Comparison of ENCODE assay signal across 8 mouse cellular contexts in the genomic region with DNA sequence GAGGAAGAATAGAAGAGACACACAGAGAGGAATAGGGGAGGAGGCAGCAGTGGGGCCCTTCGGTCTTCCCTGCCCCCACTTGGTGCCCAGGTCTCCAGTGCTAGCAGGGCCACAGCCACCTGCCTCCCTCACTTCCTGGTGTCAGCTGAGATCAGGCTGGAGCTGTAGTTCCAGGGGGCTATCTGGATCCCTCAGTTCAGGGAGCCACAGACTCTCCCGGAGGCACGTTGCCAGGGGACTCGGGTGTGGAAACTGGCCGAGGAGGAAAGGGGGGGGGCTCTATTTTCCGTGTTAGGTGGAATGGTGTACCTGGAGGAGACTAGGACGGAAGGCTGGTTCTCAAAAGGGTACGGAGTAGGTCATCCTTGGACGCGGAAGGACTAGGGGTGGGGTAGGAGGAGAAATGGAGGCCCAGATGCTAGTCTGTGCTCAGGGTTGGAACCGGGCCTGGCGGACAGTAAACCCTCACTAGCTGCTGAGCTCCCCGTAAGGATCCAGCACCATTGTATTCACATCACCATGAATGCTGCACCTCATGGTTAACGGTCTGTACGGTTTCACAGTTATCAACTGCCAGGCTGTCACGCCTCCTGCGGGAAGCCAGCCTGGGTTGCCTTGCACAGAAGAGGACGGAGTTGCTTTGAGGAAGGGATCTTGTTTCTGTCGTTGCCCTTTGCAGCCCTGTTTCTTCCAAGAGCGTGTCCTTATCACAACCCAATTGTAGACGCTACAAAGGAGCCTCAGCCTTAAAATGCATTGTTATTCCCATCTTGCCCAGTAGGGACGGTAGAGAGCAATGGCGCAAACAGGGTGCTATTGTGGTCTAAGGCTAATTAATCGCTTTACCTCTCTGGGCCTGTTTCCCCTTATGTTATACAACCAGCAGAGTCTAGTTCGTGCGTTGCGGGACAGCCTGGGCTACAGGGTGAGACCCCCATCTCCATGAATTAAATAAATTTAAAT. TPM values are rescaled to one million over a fixed set of nuclear protein-coding genes. Genes with fewer than 3 reads are reported as not detected.
DNase-seq lines count a peak whose midpoint lies in the region; ATAC-seq and TF ChIP-seq lines count a peak whose summit lies in the region.

No protein-coding gene starts in this region.

- ATAC-seq in heart, embryonic 14.5 days (ENCODE audit: insufficient number of reproducible peaks, insufficient read depth, low FRiP score, low read depth) = no peak
- no peak for ATAC-seq in liver, postnatal 0 days
- ATAC-seq in neural tube, embryonic 14.5 days (ENCODE audit: low read depth) = no peak; the same call in 1 of the 2 replicates

- no peaks in the 10 kb centered on the region for H3K9me3 ChIP-seq in heart, embryonic 14.5 days (ENCODE audit: control insufficient read depth, low read length)
- no peaks in the 10 kb centered on the region for H3K9me3 ChIP-seq in liver, postnatal 0 days (ENCODE audit: low read length)
- no peaks in the 10 kb centered on the region for H3K9me3 ChIP-seq in neural tube, embryonic 14.5 days (ENCODE audit: control insufficient read depth, low read length)

- 41% methylated on average over 27 of the region's 27 CpGs for WGBS in heart, embryonic 14.5 days
- WGBS in liver, postnatal 0 days (ENCODE audit: insufficient replicate concordance) = 36% methylated on average over 27 of the region's 27 CpGs
- 52% methylated on average over 27 of the region's 27 CpGs for WGBS in neural tube, embryonic 14.5 days

- H3K4me2 ChIP-seq in heart, embryonic 14.5 days (ENCODE audit: low read length) = peak overlapping the region; percentile 81
- H3K4me2 ChIP-seq in liver, postnatal 0 days (ENCODE audit: low read depth, low read length) = peak overlapping the region; percentile 92
- peak overlapping the region; percentile 71; the same call in 1 of the 2 replicates for H3K4me2 ChIP-seq in neural tube, embryonic 14.5 days (ENCODE audit: low read depth, low read length)

- H3K27ac ChIP-seq in heart, embryonic 14.5 days (replicated peaks in 1 of 2; ENCODE audit: control insufficient read depth in 1 of 2, insufficient read depth in 1 of 2, low read depth in 2 of 2, low read length in 2 of 2) = peak overlapping the region; percentile 87 to 90
- peak overlapping the region; percentile 55 for H3K27ac ChIP-seq in liver, postnatal 0 days (ENCODE audit: low read depth)
- peak overlapping the region; percentile 94 for H3K27ac ChIP-seq in neural tube, embryonic 14.5 days (ENCODE audit: low read depth, low read length)

- no peak for TF ChIP-seq EP300 in liver, postnatal 0 days (IDR thresholded peaks at IDR 0.05; ENCODE audit: low read depth)

- peak overlapping the region; percentile 67; the same call in 1 of the 2 replicates for H3K9ac ChIP-seq in heart, embryonic 14.5 days (ENCODE audit: low read length)
- peak overlapping the region; percentile 12; the same call in 1 of the 2 replicates for H3K9ac ChIP-seq in liver, postnatal 0 days (replicated peaks)
- no peak overlapping the region; the same call in 1 of the 2 replicates for H3K9ac ChIP-seq in neural tube, embryonic 14.5 days (replicated peaks; ENCODE audit: low read depth, low read length)

- H3K36me3 ChIP-seq in heart, embryonic 14.5 days (ENCODE audit: control insufficient read depth, insufficient read depth, low read length) = peaks cover 18% of the 10 kb centered on the region
- peaks cover 8% of the 10 kb centered on the region; the same call in 1 of the 2 replicates for H3K36me3 ChIP-seq in liver, postnatal 0 days (replicated peaks; ENCODE audit: insufficient read depth, low read length)
- peaks cover 12% of the 10 kb centered on the region for H3K36me3 ChIP-seq in neural tube, embryonic 14.5 days (ENCODE audit: control insufficient read depth, insufficient read depth, low read length)

- peak; percentile 100 for TF ChIP-seq CTCF in liver, postnatal 0 days (IDR thresholded peaks at IDR 0.05; ENCODE audit: low read depth)

- DNase-seq in B cell, adult 2 months = peak; percentile 79 to 80
- peak; percentile 95 for DNase-seq in MEL-GATA-1-ER (ENCODE audit: extremely low read depth, low read depth)
- peak; percentile 80 for DNase-seq in embryo, embryonic 10.5 days (ENCODE audit: low spot score)
- peak; percentile 65 for DNase-seq in kidney, postnatal 10 days
- peak; percentile 71 for DNase-seq in liver, postnatal 0 days
- DNase-seq in gastrocnemius, postnatal 36 days = no peak

- H3K27me3 ChIP-seq in heart, embryonic 14.5 days (ENCODE audit: control insufficient read depth, insufficient read depth, low read length) = 0 out of 2 replicates have a peak, but pooled peaks cover 5% of the 10 kb centered on the region
- no peaks in the 10 kb centered on the region for H3K27me3 ChIP-seq in liver, postnatal 0 days (ENCODE audit: insufficient read depth, low read length)
- H3K27me3 ChIP-seq in neural tube, embryonic 14.5 days (ENCODE audit: control insufficient read depth, insufficient read depth, low read length) = peaks cover 4% of the 10 kb centered on the region

- intact Hi-C loops in gastrocnemius, postnatal 36 days (cut with DNase I) = loop anchor here (10.0 kb wide), 1 partner anchor 512 kb away; the partner anchor contains the start of gene Vav1

- H3K4me3 ChIP-seq in heart, embryonic 14.5 days (ENCODE audit: control insufficient read depth in 1 of 2, insufficient read depth in 1 of 2, low read depth in 1 of 2, low read length in 2 of 2) = peak overlapping the region in 1 of 2 experiments; percentile 44; a peak in 1 of 4 replicates
- no peak overlapping the region for H3K4me3 ChIP-seq in liver, postnatal 0 days (ENCODE audit: low read depth, low read length)
- no peak overlapping the region for H3K4me3 ChIP-seq in neural tube, embryonic 14.5 days (ENCODE audit: low read depth, low read length)

- peaks cover 20 to 26% of the 10 kb centered on the region in 2 experiments for H3K4me1 ChIP-seq in heart, embryonic 14.5 days (ENCODE audit: control insufficient read depth in 2 of 2, insufficient read depth in 2 of 2, low read length in 2 of 2)
- peaks cover 39% of the 10 kb centered on the region for H3K4me1 ChIP-seq in liver, postnatal 0 days (ENCODE audit: insufficient read depth)
- peaks cover 9% of the 10 kb centered on the region; the same call in 1 of the 2 replicates for H3K4me1 ChIP-seq in neural tube, embryonic 14.5 days (ENCODE audit: control insufficient read depth, insufficient read depth, low read length)

RNA-seq across cellular contexts. Expression of gene Dus3l, which starts 1.5 kb away (rescaled TPM):
- polyA plus RNA-seq in heart, embryonic 14.5 days (2014; fragmentation: Nextera tagmentation; extraction: Ambion mirVana) = 28.8 and 31.3 TPM in 2 replicates
- 9.1 TPM in 2 replicates for polyA plus RNA-seq in liver, postnatal 0 days (2015; fragmentation: Nextera tagmentation; extraction: Ambion mirVana)
- 79.0 and 81.0 TPM in 2 replicates for polyA plus RNA-seq in neural tube, embryonic 14.5 days (2014; fragmentation: Nextera tagmentation; extraction: Ambion mirVana)
- 10 to 100 TPM; 13.4 to 16.1 TPM for total RNA-seq in gastrocnemius, postnatal 36 days (2021)

RNA-seq across cellular contexts. Expression of gene Nrtn, which starts 5.7 kb away (rescaled TPM):
- polyA plus RNA-seq in heart, embryonic 14.5 days (2014; fragmentation: Nextera tagmentation; extraction: Ambion mirVana) = 31.0 and 31.5 TPM in 2 replicates
- 1.2 and 2.2 TPM in 2 replicates for polyA plus RNA-seq in liver, postnatal 0 days (2015; fragmentation: Nextera tagmentation; extraction: Ambion mirVana)
- 1.9 and 2.9 TPM in 2 replicates for polyA plus RNA-seq in neural tube, embryonic 14.5 days (2014; fragmentation: Nextera tagmentation; extraction: Ambion mirVana)
- 1 to 10 TPM; 4.1 to 5.0 TPM for total RNA-seq in gastrocnemius, postnatal 36 days (2021)

RNA-seq across cellular contexts. Expression of gene Prr22, which starts 7.0 kb away (rescaled TPM):
- 0.96 and 1.2 TPM in 2 replicates for polyA plus RNA-seq in heart, embryonic 14.5 days (2014; fragmentation: Nextera tagmentation; extraction: Ambion mirVana)
- polyA plus RNA-seq in liver, postnatal 0 days (2015; fragmentation: Nextera tagmentation; extraction: Ambion mirVana) = 0.20 and 0.23 TPM in 2 replicates
- 0.53 and 0.70 TPM in 2 replicates for polyA plus RNA-seq in neural tube, embryonic 14.5 days (2014; fragmentation: Nextera tagmentation; extraction: Ambion mirVana)
- under 1 TPM in 1 of 2 experiments, not detected in 1; 0.12 TPM for total RNA-seq in gastrocnemius, postnatal 36 days (2021)

RNA-seq across cellular contexts. Expression of gene Vmac, which starts 45.2 kb away (rescaled TPM):
- polyA plus RNA-seq in heart, embryonic 14.5 days (2014; fragmentation: Nextera tagmentation; extraction: Ambion mirVana) = 17.7 TPM in 2 replicates
- 3.3 and 4.1 TPM in 2 replicates for polyA plus RNA-seq in liver, postnatal 0 days (2015; fragmentation: Nextera tagmentation; extraction: Ambion mirVana)
- polyA plus RNA-seq in neural tube, embryonic 14.5 days (2014; fragmentation: Nextera tagmentation; extraction: Ambion mirVana) = 16.9 and 19.4 TPM in 2 replicates
- 1 to 10 TPM; 3.3 to 3.4 TPM for total RNA-seq in gastrocnemius, postnatal 36 days (2021)

RNA-seq across cellular contexts. Expression of gene Ndufa11, which starts 45.5 kb away (rescaled TPM):
- 1,100 and 1,119 TPM in 2 replicates for polyA plus RNA-seq in heart, embryonic 14.5 days (2014; fragmentation: Nextera tagmentation; extraction: Ambion mirVana)
- 281 and 298 TPM in 2 replicates for polyA plus RNA-seq in liver, postnatal 0 days (2015; fragmentation: Nextera tagmentation; extraction: Ambion mirVana)
- polyA plus RNA-seq in neural tube, embryonic 14.5 days (2014; fragmentation: Nextera tagmentation; extraction: Ambion mirVana) = 570 and 693 TPM in 2 replicates
- 100 to 1,000 TPM; 425 to 470 TPM for total RNA-seq in gastrocnemius, postnatal 36 days (2021)

Comparison
In these comparisons a context has a peak if more than half of its experiments do, and no peak if none do; other contexts are left out.
1. DNase-seq: peak in B cell, adult 2 months (2 of 2), MEL-GATA-1-ER (single experiment), embryo, embryonic 10.5 days (single experiment), kidney, postnatal 10 days (single experiment) and liver, postnatal 0 days (single experiment); none in gastrocnemius, postnatal 36 days (0 of 2).
2. Peak in every context shown above with its lines, with median percentiles within 50 percentile points of each other: H3K27ac ChIP-seq and H3K4me2 ChIP-seq.